Mouse (Mus musculus) fibroblast of lung, adult 2 months (primary cell): ENCODE measurements around the gene Acoxl.

ENCODE experiments used
- DNase-seq: peaks from one replicate; pipeline ENCODE4 v3.0.0-alpha.2; 2011; ENCODE audit warnings: low read depth

Gene Acoxl

DNA sequence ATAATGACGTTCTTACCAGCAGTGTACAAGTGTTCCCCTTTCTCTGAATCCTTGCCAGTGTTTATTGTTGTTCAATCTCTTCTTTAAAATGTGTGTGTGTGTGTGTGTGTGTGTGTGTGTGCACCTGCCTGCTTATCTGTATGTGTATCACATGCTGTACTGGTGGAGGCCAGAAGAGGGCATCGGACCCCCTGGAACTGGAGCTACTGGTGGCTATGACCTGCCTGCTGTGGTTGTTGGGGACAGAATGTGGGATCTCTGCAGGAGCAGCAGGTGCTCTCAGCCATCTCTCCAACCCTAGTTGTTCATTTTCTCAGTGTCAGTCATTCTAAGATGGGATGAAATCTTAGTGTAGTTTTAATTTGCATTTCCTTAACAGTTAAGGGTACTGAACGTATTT is 98.4 kb downstream of the Acoxl start:
- no peak for DNase-seq

DNA sequence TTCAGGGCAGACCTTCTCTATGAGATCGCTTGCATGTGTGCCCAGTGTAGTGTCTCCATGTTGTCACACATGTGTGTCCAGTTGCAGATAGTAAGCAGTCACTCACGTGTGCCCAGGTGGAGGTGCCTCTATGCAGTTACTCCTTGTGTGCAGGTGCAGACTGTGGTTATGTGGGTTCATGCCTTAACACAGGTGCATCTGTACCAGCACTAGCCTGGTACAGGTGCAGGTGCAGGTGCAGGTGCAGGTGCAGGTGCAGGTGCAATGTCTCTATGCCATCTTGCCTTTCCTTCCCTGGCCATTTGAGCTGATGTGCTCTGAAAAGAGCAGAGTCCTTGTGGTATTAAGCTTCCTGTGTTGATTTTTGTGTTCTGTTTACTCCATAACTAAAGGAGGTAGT is 100.5 kb downstream of the Acoxl start:
- DNase-seq = no peak

DNA sequence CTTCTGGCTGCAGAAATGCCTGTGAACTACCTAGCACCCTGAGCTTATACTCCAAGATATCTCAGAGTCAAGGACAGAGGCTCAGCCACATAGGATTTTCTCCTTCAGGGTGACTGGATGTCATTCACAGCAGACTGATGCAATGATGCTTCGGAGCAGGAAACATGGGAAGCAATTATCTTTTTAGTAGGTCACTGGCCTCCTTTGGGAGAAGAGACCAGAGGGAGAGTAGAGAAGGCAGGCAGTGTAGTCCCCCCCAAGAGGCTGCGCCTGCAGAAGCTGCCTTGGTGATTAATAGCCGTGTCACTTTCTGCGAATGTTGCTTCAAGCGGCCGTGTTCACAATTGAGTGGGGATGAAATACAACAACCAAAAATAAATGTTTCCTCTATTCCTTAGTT is 121.9 kb downstream of the Acoxl start:
- DNase-seq = no peak

DNA sequence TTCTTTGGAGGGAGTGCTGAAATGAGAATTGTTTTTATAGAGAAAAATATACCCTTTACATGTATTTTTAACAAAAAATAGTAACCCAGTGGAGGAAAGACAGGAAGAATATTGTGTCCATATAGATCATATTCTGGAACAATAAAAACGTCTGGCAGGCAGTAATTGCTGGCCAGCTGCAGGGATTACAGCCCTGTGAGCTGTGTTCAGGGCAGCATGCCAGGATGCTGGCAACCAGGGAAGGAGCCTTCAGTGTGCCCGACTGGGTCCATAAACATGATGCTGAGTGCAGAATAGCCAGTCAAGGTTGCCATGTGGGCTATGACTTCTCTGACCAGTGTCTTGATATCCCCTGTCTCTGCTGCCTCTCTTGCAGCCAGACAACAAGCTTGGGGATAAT is 122.5 kb downstream of the Acoxl start:
- no peak for DNase-seq

DNA sequence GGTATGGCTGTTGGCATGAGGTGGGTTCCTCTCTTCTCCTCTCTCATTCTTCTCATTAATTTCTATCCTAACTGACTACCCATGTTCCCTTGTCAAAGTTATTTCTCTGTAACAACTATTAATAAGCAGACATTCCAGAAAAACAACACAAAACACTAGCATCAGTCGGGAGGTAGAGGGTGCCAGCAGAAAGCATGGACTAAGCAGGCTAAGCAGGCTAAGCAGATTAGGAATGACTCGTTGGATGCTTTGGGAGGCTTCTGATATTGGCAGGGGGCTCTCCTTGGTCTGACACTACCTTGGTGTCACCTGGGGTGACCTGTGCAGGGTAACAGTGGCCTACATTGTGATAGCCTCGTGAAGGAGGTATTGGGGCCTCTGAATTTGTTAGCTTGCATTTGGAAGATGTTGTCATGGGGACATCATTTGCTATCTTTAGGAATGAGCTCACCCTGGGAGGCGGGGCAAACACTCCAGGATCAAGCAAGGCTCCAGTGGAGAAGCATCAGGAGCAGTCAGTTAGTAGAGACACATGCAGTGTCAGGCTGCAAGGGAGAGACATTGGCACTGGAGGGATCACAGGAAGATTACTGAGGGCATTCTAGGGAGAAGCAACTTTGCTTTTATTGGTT is 123.2 kb downstream of the Acoxl start:
- DNase-seq = no peak

DNA sequence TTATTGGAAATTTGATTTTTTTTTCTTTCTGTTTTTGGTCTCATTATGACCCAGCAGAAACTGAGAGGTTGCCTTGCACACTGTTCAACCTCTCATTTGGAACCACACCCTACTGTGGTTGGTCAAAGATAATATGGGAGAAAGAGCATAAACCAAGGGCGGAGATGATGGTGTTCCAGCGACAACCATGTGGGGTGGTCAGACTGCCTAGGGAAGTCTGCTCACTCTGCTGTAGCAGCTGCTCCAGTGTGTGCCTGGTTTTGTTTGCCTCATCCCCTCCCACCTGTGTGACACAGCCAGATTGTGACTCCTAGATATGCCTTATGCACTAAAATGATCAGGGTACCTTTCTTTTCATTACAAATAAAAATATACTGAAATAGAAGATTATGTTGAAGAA is 130.3 kb downstream of the Acoxl start:
- no peak for DNase-seq

DNA sequence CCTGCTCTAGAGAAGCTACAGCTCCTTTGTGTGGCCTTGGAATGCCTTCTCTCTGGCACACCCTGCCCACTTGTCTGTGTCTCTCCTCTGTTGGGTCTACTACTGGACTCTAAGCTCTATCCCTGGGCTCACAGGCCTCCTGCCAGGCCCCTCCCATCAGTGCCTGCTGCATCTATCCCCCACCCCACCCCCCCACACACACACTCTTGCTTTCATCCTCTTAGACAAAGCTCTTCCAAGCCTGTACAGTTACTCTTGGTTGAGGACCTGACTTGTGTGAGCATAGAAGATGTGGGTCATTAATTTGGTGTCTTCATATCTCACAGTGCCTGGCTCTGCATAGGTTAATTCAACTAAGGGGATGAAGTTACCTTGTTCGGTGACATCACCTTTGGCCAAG is 137.6 kb downstream of the Acoxl start:
- no peak for DNase-seq

DNA sequence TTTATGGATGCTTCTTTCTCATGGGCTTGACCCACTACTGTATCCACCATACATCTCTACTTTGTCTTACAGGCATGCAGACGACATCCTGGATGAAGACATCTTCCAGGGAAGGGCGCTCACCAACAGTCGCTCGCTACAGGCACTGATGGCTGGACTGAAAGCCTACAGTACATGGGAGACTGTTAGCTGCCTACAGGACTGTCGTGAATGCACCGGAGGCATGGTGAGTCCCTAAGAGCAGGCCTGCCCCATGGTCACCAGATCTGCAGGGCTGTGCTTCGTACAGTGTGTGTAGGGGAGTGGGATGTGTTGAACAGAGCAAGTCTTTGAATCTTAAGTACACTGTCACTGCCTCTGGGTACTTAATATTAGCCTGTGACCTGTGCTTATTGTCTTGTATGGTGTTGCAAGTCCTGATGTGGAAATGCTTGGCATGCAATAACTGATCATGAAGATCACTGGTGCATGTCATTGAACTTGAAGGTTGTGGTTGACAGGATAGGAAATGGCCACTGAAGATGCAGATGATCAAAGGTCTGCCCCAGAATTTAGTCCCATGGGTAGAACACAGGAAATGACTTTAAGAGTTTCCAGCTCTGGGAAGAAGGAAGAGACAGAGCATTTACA is 140.0 kb downstream of the Acoxl start:
- DNase-seq = no peak

DNA sequence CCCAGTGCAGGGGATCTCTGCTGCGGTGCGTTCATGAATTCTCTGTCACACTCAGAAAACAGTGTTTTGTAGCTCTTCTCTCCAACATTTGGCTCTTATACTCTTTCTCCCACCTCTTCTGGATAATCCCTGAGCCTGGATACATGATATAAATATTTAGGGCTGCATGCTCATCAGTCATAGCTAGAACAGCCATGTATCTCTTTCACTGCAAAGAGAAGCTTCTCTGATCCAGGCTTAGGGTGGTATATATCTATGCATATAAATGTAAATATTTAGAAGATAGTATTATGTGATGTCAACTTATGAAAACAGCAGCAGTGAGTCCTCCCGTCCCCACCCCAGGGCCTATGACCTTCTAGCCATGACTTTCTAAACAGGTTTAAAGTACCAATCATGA is 143.9 kb downstream of the Acoxl start:
- DNase-seq = no peak

DNA sequence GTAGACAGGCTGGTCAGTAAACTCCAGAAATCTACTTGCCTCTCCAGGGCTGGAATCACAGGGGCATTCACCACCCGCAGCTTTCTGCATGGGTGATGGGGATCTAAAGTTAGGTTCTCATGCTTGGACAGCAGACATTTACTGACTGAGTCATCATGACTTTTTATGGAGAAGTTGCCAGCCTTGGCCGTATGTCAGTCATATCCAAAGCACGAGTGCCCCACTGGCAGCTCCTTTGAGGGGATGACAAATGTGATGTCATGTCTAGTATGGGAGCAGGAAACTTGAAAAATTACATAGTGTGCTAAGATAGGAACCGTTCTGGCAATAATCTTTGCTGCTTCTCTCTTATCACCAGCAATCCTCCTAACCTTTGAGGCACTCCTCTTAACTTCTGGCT is 144.6 kb downstream of the Acoxl start:
- no peak for DNase-seq

DNA sequence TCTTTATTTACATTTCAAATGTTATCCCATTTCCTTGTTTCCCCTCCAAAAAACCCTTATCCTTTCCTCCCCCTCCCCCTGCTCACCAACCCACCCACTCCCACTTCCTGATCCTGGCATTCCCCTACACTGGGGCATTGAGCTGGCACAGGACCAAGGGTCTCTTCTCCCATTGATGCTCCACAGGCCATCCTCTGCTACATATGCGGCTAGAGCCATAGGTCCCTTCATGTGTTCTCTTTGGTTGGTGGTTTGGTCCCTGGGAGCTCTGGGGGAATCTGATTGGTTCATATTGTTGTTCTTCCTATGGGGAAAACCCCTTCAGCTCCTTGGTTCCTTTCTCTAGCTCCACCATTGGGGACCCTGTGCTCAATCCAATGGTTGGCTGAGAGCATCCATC is 145.3 kb downstream of the Acoxl start:
- DNase-seq = no peak

DNA sequence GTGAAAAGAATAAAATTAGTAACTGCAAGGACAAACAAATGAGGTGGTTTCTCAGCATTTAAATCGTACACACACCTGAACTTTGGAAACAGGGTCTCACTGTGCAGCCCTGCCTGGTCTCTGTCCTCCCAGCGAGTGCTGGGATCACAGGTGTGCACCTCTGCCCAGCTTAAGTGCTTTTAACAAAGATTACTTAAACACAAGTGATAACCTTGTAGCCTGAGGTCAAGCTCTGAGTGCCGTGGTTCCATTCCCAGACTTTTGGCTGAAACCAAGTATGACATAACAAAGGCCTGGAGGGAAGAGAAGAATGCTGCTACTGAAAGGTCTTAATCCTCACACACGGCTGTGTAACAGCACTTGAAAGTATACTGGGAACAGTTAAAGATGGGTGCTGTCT is 149.0 kb downstream of the Acoxl start:
- no peak for DNase-seq

DNA sequence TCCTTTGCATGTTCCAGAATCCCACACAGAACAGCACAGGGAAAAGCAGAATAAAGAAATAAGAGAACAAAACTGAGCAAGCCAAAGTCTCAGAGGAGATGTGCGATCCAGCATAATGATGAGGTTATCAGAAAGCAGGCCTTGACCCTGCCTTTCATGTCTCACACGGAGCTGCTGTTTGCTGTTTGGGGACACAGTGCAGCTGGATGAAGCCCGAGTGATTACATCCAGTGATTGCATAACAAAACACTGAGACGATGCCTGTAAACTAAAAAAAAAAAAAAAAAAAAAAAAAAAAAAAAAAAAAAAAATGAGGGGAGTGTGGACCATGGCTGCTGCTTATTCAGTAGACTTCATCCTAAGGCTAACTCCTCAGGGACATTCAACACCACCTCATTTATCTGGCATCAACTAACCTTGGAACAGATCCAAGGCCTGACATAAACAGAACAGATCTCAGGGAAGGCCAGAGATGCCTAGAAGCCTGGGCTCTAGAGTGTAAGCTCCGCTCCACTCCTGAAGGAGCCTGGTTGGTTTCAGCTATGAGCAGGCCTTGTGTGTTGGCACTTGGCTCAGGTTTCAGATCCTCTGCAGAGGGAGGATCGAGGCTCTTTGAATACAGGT is 152.3 kb downstream of the Acoxl start:
- DNase-seq = no peak

DNA sequence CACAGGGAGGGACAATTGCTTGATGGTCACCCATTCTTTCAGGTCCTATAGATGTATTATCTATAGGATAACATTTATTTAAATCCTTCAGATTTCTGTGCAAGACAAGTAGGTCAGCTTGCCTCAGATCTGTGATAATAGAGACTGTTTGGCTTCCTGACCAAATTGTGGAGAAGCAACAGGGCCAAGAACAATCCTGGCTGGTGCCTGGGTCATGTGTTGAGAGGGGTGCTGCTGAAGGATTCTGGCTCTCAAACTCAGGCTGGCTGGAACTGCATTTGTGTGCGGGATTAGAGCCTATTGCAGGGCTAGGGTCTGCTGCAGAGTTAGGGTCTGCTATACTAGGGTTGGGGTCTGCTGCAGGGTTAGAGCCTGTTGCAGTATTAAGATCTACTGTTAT is 153.0 kb downstream of the Acoxl start:
- DNase-seq = no peak

DNA sequence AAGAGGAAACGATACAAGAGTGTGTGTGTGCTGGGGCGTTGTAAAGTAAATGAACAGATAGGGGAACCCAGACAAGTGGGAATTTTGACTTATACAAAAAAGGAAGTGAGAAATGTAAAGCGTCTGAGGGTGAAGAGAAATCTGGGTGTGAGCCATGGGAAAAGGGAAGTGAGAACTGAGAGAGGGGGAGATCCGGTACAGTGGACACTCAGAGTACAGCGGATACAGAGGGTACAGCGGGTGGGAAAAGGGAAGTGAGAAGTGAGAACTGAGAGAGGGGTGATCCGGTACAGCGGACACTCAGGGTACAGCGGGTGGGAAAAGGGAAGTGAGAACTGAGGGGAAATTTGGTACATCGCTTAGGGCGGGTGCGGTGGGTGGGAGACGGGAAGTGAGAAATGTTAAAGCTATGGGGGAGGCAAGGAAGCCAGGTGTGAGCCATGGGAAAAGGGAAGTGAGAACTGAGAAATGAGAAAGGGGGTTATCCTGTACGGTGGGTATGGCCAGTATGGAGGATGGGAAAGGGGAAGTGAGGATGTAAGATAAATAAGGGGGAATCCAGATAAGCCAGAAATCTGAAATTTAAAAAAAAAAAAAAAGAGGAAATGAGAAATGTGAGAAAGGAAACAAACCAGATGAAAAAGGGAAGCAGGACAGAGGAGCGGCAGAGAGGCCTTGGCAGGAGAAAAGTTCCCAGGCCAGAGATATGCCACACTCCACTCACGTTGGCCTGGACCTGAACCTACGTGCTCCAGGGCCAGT is 170.2 kb downstream of the Acoxl start:
- no peak for DNase-seq

DNA sequence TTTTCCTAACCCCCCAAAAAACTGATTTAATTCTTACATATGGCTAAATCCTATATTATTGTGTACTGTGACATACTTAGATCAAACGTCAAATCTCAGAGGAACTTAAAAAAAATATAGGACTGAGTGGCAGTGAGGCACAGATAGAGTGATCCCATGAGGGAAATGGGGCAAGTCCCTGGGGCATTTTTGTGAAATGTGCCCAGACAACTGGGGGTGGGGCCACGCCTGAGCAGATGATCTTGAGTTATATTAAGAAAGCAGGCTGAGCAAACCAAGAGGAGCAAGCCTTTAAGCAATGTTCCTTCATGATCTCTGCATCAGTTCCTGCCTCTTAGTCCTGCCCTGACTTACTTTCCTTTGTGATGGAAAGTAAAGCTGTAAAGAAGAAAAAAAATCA is 175.9 kb downstream of the Acoxl start:
- no peak for DNase-seq

DNA sequence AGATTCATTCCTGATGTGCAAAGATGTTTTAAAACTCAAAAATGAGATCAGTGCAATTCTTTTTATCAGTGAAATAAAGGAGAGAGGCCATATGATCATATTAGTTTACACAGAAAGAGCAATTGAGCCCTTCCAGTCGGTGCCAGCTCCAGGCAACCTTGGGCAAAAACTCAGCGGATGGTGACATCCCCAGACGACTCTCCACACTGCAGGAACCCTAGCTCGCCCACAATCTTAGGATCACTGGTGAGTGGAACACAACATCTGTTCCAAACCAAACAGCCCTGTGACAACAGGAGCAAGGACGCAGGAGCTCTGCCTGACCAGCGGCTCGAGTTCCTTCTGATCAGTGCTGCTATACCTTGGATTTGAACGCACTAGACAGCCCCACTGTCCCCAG is 176.9 kb downstream of the Acoxl start:
- no peak for DNase-seq

DNA sequence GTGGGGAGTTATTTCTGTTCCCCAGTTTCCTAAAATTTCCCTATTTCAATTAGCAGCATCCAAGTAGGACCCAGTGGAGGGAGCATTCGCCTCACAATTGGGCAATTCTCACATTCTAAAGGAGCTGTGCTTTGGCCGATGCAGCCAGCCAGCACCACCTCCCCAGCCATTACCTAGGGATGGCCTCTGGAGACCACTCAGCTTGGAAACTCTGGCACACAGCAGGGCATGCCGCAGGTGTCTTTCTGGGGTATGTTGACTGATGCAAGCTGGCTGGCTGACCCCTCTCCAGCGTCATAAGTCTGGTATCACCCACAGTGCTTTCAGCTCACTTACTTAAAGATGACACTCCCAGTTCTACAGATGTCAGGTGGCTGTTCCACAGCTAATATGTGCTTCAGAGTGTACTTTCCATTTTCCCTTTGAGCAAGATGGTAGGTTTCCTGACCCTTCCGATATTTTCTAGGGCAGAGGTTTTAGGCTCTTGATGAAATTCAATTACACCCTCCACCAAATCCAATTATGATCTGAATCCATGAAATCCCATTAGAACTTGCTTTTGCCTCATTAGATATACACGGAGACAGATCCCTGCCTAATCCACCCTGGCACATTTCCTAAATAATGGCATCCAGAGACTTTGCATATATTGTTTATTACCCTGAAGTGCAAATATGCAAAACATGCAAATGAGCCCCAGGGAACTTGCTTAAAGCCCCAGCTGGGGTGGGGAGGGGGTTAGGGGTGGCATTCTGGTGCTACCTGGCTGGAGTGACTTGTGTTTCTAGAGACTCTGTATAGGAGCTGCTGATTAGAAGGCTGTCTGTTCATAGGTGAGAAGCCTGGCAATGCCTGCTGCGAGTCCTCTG is 181.6 kb downstream of the Acoxl start:
- DNase-seq = no peak

DNA sequence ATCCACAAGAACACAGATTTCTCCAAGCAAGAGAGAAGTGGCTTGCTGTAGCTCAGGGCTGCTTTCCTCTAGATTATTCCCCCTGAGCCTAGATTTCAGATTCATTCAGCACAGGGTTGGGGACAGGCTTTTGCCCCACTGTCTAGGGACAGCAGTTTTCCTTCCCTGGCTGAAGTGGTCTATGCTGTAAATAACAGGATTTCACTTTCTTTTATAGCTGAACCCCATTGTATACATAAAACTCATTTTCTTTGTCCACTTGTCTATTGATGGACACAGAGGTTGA is 182.2 kb downstream of the Acoxl start:
- DNase-seq = no peak

DNA sequence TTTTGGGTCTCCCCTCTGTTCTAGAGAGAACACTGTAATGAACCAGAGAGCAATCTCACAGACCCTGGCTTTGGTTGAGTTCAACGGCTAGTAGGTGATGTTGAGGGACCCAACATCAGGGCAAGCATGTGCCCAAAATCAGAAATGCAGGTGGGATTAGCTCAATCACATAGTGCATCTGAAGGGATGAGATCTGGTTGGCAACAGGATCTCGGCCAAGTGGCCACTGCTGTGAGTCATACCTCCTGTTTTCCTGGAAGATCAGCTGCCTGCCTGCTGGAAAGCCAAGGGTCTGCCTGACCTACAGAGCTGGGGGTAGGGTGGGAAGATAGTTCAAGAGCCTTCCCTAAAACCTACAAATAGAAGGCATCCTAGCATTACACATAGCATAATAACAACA is 185.2 kb downstream of the Acoxl start:
- DNase-seq = peak; percentile 7

DNA sequence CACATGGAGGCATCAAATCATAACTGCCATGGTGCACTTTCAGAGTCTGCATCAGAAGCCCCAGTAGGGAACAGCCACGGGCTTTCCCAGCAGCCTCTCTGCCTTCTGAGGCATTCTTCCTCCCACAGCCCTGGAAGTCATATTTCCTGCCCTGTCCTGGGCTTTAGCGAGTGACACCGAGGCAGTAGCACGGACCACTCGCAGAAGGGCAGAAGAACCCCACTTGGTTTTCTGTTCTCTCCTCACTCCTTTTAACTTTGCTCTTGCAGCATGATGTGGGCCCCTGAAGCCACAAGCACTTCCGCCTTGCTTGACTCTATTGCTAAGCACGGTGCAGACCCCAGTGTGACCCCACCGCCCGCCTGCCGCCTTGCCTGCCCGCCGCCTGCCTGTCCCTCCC is 189.0 kb downstream of the Acoxl start:
- DNase-seq = no peak

DNA sequence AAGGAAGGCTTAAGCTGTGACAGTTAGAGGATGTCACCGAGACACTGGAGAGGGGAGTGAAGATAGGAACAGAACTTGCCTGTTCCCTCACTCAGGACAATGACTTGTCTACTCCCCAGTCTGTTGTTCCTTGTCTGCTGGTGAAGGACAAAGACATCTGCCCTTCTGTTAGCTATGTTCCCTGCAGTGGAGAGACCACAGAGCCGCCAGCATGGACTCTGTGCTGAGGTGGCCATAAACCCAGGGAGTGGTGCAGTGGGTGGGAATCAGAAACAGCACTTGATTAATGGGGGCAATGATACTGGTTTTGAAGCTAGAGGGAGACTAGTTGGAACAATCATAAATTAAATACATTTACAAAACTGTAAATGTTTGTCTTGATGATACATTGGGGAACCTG is 191.3 kb downstream of the Acoxl start:
- DNase-seq = no peak
